Mouse (Mus musculus) embryonic facial prominence, embryonic 15.5 days (tissue): ENCODE data around the gene Chka. TPM values are rescaled to one million over a fixed set of nuclear protein-coding genes. Genes with fewer than 3 reads are reported as not detected.

ENCODE experiments used
- ATAC-seq: fragments of 200-750 bp; cut with Nextera tagmentation; 2 replicates; pipeline ENCODE4 v1.8.0; 2017; ENCODE audit warnings: low read depth, moderate TSS enrichment; ENCODE audit not compliant: insufficient number of reproducible peaks, low FRiP score, low TSS enrichment
- H3K27ac ChIP-seq: fragments of 300-500 bp; sonication (generic); replicated peaks from 2 replicates; pipeline ENCODE4 v1.5.1; 2015; ENCODE audit warnings: mild to moderate bottlenecking, inconsistent platforms
- H3K27me3 ChIP-seq: fragments of 300-500 bp; sonication (generic); 2 replicates; pipeline ENCODE4 v1.6.1; 2015; ENCODE audit warnings: inconsistent platforms
- H3K36me3 ChIP-seq: fragments of 300-500 bp; sonication (generic); 2 replicates; pipeline ENCODE4 v1.6.1; 2015; ENCODE audit warnings: mild to moderate bottlenecking, inconsistent platforms
- H3K4me1 ChIP-seq: fragments of 300-500 bp; sonication (generic); 2 replicates; pipeline ENCODE4 v1.6.1; 2015; ENCODE audit warnings: inconsistent platforms
- H3K4me2 ChIP-seq: fragments of 300-500 bp; sonication (generic); replicated peaks from 2 replicates; pipeline ENCODE4 v1.6.1; 2015; ENCODE audit warnings: mild to moderate bottlenecking, inconsistent platforms
- H3K4me3 ChIP-seq: fragments of 300-500 bp; sonication (generic); replicated peaks from 2 replicates; pipeline ENCODE4 v1.5.1; 2015; ENCODE audit warnings: mild to moderate bottlenecking, inconsistent platforms
- H3K9ac ChIP-seq: fragments of 300-500 bp; sonication (generic); 2 replicates; pipeline ENCODE4 v1.6.1; 2015; ENCODE audit warnings: inconsistent platforms
- H3K9me3 ChIP-seq: fragments of 300-500 bp; sonication (generic); replicated peaks from 2 replicates; pipeline ENCODE4 v1.6.1; 2016; ENCODE audit warnings: inconsistent platforms
- WGBS: fragments of 180-500 bp; shearing (Covaris S2); methylation state at CpG from one replicate; pipeline ENCODE4 v1.1.7; 2015; 5-methylcytosine and 5-hydroxymethylcytosine counted together
- polyA plus RNA-seq: library from polyadenylated mRNA; unstranded; fragments of >200 nt; fragmentation: Nextera tagmentation; extraction: Ambion mirVana; gene quantifications from 2 replicates; pipeline ENCODE4 v1.2.1, GENCODE M21; 2015

Chka gene
- polyA plus RNA-seq, 1 experiment from 2014 or later = 44.3 TPM

DNA sequence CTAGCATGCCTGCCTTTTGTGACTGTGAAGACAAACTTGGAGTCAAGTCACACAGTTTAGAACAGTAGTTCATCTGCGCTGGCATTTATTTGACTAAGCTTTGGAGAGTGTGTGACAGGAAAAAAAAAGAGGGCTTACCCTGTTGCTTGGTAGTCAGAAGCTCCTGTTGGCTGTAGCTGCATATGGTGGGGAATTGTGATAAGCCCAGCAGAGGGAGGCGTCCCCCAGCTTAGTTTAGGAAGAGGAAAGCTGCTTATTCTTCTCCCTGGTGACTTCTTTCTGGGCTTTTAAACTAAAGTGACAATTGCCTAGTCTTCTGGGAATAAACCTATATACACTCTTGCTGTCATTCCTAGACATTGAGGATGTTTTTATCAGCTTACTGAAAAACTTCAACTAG, 11.1 kb downstream of the Chka start:
- Histone ChIP-seq H3K4me3 (no peak overlapping the region), H3K4me1 (no peaks in the 10 kb centered on the region), H3K27me3 (no peaks in the 10 kb centered on the region), H3K9ac (no peak overlapping the region), H3K36me3 (peaks cover 13% of the 10 kb centered on the region), H3K27ac (no peak overlapping the region), H3K9me3 (no peaks in the 10 kb centered on the region), H3K4me2 (no peak overlapping the region)
- ATAC-seq = no peak
- 82% methylated on average over 2 of the region's 2 CpGs for WGBS

DNA sequence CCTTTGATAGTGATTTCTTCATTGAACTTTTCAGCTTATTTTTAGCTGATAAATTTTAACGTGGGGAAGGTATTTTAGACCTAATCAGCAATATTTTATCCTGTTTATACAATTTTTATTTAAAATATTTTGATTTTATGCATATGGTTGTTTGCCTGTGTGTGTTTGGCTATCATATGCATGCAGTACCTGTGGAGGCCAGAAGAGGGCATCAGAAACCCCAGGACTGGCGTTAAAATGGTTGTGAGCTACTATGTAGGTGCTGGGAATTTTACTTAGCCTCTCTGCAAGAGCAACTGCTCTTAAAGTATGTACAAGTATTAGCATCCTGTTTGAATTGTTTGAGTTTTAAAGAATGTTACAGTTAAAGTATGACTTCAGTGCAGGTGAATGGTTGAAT, 13.4 kb downstream of the Chka start:
- no peaks in the 10 kb centered on the region for H3K27me3 ChIP-seq
- H3K4me3 ChIP-seq = no peak overlapping the region
- no peak overlapping the region for H3K9ac ChIP-seq
- H3K27ac ChIP-seq = no peak overlapping the region
- H3K4me1 ChIP-seq = peaks cover 8% of the 10 kb centered on the region
- no peaks in the 10 kb centered on the region for H3K9me3 ChIP-seq
- no peak overlapping the region for H3K4me2 ChIP-seq
- WGBS = 86% methylated on average over 2 of the region's 2 CpGs
- H3K36me3 ChIP-seq = peaks cover 13% of the 10 kb centered on the region
- no peak for ATAC-seq

DNA sequence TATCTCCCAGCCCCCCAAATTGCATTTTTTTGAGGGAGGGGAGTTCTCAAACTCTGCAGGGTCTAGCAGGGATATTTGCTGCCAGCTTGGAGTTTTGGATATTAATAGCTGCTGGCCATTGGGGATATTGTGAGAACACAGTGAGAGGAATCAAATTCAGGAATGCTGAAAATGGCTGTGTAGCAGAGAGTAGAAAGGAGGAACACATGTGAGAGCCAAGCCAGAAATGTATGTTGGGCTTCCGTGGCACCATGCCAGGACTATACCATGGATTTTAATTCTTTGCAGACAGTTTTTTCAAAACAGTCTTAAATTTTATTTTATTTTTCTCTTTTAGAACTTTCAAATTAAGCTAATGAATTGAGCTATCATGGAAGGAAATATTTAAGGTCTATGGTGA, 16.7 kb downstream of the Chka start:
- peak; percentile 43; the same call in 1 of the 2 replicates for ATAC-seq
- Histone ChIP-seq H3K27me3 (no peaks in the 10 kb centered on the region), H3K4me1 (peaks cover 25% of the 10 kb centered on the region), H3K9me3 (no peaks in the 10 kb centered on the region), H3K9ac (no peak overlapping the region), H3K36me3 (peaks cover 13% of the 10 kb centered on the region), H3K4me3 (no peak overlapping the region), H3K4me2 (no peak overlapping the region), H3K27ac (peak overlapping the region; percentile 81; the same call in 1 of the 2 replicates)
- 32% methylated on average over 1 of the region's 1 CpGs for WGBS

DNA sequence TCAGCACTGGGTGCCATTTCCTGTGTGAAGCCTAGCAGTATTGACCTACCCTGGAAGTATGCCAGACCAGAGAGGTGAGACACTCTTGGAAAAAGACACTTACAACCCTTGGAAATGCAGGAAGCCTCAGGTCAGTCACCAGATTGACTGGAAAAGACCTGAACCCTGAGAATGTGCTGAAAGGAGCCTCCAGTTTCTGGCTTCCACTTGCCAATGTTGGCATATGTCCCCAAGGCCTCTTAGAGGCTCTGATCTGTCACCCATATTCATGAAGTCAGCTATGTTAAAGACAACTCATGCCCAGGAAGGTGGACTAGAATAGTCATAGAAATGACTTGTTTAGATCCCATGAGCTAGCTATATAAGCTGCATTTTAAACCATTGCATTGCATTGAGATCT, 19.9 kb downstream of the Chka start:
- no peaks in the 10 kb centered on the region for H3K27me3 ChIP-seq
- no peak overlapping the region for H3K9ac ChIP-seq
- H3K36me3 ChIP-seq = peaks cover under 1% of the 10 kb centered on the region; the same call in 1 of the 2 replicates
- H3K4me2 ChIP-seq = no peak overlapping the region
- no peaks in the 10 kb centered on the region for H3K9me3 ChIP-seq
- no peak overlapping the region for H3K4me3 ChIP-seq
- 0 out of 2 replicates have a peak overlapping the region, but pooled peaks have one; percentile 28 for H3K27ac ChIP-seq
- H3K4me1 ChIP-seq = peaks cover 35% of the 10 kb centered on the region
- no peak for ATAC-seq

DNA sequence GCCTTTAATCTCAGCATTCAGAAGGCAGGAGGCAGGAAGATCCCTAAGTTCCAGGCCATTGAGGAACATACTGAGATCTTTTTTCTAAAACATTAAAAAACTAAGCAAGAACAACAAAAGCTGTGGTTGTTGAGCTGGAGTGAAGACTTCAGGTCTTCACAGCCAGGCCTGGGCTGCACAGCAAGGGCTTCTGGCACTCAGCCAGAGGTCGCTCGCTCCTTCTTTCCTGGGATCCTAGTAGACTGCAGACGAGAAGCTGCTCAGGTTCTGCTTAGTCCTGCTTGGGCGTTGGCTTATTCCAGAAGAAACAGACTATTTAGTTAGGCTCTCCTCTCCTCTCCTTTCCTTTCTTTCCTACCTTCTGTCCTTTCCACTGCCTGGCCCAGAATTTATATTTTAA, 20.8 kb downstream of the Chka start:
- H3K36me3 ChIP-seq = no peaks in the 10 kb centered on the region
- H3K27me3 ChIP-seq = no peaks in the 10 kb centered on the region
- no peak overlapping the region for H3K4me3 ChIP-seq
- no peaks in the 10 kb centered on the region for H3K9me3 ChIP-seq
- H3K4me1 ChIP-seq = peaks cover 35% of the 10 kb centered on the region
- 73% methylated on average over 4 of the region's 4 CpGs for WGBS
- no peak overlapping the region for H3K27ac ChIP-seq
- no peak overlapping the region for H3K4me2 ChIP-seq
- H3K9ac ChIP-seq = no peak overlapping the region
- ATAC-seq = no peak

DNA sequence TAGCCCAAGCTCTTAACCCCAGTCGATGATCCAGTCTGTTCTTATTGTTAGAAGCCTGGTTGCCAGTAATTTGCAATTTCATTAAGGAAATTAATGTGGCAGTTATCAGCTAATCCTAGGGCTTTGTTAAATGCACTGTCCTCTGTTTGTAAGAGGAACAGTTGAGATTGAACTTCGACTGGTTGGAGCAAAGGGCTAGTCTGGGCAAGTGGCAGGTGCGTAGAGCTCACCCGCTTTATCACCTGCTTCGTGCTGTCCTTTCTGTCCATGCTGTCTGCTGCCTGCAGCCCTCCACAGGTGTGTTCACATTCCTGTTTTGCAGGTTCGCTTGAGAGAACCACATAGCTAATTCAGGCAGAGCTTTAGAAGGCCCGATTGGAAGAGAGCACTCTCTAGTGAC, 23.5 kb downstream of the Chka start:
- Histone ChIP-seq H3K4me1 (peaks cover 31% of the 10 kb centered on the region), H3K9me3 (no peaks in the 10 kb centered on the region), H3K36me3 (no peaks in the 10 kb centered on the region), H3K27ac (no peak overlapping the region), H3K9ac (no peak overlapping the region), H3K4me2 (no peak overlapping the region), H3K4me3 (no peak overlapping the region), H3K27me3 (no peaks in the 10 kb centered on the region)
- ATAC-seq = no peak
- 68% methylated on average over 7 of the region's 7 CpGs for WGBS

DNA sequence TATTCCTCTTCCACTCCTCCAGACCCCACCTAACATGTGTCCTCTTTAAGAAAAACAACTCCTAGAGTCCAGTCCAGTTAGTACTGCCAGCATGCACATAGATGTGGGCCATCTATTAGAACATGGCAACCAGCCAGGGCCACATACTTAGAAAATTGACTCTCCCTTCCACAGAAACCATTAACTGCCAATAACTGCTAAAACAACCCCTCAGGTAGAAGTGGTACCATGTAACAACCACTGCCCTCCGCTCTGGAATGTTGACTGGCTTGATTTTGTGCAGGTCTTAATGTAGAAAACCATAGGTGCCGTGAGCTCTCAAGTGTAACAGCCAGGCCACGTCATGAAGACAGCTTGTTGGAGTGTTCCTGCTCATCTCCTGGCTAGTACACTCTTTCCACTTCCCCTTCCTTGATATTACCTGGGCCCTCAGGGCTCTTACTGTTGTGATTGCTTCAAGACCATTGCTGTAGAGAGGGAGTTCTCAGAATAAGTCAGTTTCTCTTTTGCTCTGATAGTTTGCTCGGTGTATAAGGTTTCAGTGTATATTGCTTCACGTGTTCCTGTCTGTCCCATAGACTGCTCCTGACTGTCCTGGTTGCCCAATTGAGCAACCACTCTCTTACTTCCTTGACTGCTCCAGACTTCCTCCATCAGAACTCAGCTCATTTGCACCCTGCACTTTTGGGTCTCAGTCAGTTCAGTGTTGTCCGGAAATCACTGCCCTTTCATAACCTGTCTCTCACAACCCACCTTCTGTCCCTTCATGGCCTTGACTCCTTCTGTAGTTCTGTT, 28.7 kb downstream of the Chka start:
- Histone ChIP-seq H3K27ac (no peak overlapping the region), H3K4me2 (no peak overlapping the region), H3K4me1 (peaks cover 17% of the 10 kb centered on the region; the same call in 1 of the 2 replicates), H3K9ac (no peak overlapping the region), H3K4me3 (no peak overlapping the region), H3K36me3 (peaks cover 5% of the 10 kb centered on the region; the same call in 1 of the 2 replicates), H3K27me3 (no peaks in the 10 kb centered on the region), H3K9me3 (no peaks in the 10 kb centered on the region)
- no peak for ATAC-seq
- 79% methylated on average over 6 of the region's 6 CpGs for WGBS

DNA sequence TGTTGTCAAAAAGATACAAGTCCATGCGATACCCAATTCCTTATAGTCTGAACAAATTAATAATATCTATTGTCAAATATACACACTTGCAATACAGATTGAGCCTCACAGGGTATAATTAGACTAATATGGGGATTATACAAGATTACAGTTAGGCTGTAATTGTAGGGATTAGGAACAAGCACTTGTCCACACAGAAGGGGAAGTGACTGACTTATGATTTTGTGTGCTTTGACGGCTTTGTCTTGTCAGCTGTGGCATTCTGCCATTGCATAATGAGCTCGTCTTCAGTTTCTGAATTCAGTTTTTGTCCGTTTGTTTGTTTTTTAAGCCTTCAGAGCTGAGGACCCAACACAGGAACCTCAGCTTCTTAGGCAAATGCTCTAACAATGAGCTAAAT, 30.6 kb downstream of the Chka start:
- no peak for ATAC-seq
- no peak overlapping the region for H3K4me2 ChIP-seq
- no peaks in the 10 kb centered on the region for H3K27me3 ChIP-seq
- WGBS = 60% methylated on average over 4 of the region's 4 CpGs
- no peak overlapping the region for H3K4me3 ChIP-seq
- no peaks in the 10 kb centered on the region for H3K9me3 ChIP-seq
- H3K27ac ChIP-seq = no peak overlapping the region
- 0 out of 2 replicates have a peak, but pooled peaks cover 10% of the 10 kb centered on the region for H3K4me1 ChIP-seq
- H3K36me3 ChIP-seq = peaks cover 16% of the 10 kb centered on the region
- no peak overlapping the region for H3K9ac ChIP-seq

DNA sequence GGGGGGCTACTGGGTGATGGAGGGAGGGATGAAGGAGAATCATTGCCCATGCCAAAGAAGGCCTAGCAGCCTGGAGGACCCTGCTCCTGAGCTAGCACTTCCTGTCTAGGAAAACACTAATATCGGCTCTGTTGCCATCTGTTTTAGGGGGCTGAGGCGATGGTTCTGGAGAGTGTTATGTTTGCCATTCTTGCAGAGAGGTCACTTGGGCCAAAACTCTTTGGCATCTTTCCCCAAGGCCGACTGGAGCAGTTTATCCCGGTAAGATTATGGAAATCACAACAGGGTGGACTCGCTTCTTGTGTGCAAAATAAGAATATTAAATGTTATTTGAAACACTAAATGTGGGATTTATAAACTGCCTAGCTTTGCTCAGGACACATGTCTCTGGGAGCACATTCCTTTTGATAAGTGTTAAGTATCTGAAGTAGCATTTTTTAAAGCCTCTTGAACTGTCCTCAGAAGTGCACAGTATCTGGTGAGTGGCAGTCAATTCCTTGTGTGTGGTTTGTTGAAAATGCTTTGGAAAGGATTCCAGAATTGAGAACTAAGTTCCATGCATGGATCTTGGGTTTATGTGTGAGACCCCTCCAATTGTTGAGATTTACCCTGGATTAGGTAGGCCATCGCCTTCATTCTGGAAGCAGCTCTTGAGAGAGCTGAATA, 32.9 kb downstream of the Chka start:
- no peaks in the 10 kb centered on the region for H3K9me3 ChIP-seq
- H3K36me3 ChIP-seq = peaks cover 30% of the 10 kb centered on the region
- no peaks in the 10 kb centered on the region for H3K27me3 ChIP-seq
- 57% methylated on average over 6 of the region's 6 CpGs for WGBS
- H3K4me1 ChIP-seq = 0 out of 2 replicates have a peak, but pooled peaks cover 10% of the 10 kb centered on the region
- H3K4me3 ChIP-seq = no peak overlapping the region
- H3K27ac ChIP-seq = 0 out of 2 replicates have a peak overlapping the region, but pooled peaks have one; percentile 11
- no peak for ATAC-seq
- no peak overlapping the region for H3K4me2 ChIP-seq
- no peak overlapping the region for H3K9ac ChIP-seq

DNA sequence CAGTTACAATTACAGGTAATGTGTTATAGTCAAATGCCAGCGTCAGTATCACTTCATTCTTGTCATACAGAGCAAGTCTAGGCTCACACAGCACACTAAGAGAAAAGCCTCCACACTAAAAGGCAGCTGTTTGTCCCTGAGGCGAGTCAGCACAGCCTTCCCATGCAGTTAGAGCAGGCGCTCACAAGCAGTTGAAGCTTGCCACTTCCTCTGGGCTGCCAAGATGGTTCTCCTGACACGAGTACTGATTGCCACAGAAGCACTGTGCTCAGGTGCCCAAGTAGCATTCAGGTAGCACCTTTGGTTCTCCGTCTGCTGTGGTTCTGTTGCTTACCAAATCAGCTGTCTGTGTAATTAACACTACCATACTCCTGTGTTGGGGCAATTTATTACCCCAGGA, 37.5 kb downstream of the Chka start:
- Histone ChIP-seq H3K4me3 (no peak overlapping the region), H3K27me3 (no peaks in the 10 kb centered on the region), H3K9me3 (no peaks in the 10 kb centered on the region), H3K27ac (no peak overlapping the region), H3K4me2 (no peak overlapping the region), H3K4me1 (no peaks in the 10 kb centered on the region), H3K36me3 (peaks cover 74% of the 10 kb centered on the region), H3K9ac (no peak overlapping the region)
- no peak for ATAC-seq
- 71% methylated on average over 5 of the region's 5 CpGs for WGBS

DNA sequence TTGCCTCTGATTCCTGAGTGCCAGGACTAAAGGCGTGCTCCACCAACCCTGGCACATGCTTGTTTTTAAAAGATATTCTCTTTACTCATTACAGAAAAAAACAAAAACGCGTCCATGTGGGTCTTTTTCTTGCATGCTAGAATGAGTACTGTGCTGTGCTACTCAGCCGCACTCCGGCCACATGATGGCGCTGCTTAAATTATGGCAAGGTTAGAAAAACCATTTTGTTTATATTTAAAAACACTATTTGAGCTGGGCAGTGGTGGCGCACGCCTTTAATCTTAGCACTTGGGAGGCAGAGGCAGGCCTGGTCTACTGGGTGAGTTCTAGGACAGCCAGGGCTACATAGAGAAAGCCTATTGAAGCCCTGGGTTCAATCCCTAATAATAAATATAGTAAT, 38.6 kb downstream of the Chka start:
- H3K9me3 ChIP-seq = no peaks in the 10 kb centered on the region
- WGBS = 81% methylated on average over 8 of the region's 8 CpGs
- H3K4me1 ChIP-seq = no peaks in the 10 kb centered on the region
- H3K27me3 ChIP-seq = no peaks in the 10 kb centered on the region
- no peak overlapping the region for H3K27ac ChIP-seq
- peaks cover 81% of the 10 kb centered on the region for H3K36me3 ChIP-seq
- no peak overlapping the region for H3K4me3 ChIP-seq
- no peak overlapping the region for H3K9ac ChIP-seq
- no peak for ATAC-seq
- H3K4me2 ChIP-seq = no peak overlapping the region
